Mouse (Mus musculus): ENCODE measurements at regions not wholly inside any gene's neighbourhood (a gene's known extent, or its start where the extent isn't known, plus 50 kb on each side); places are given as distances from the start of the nearest gene placed in this dataset.

DNA sequence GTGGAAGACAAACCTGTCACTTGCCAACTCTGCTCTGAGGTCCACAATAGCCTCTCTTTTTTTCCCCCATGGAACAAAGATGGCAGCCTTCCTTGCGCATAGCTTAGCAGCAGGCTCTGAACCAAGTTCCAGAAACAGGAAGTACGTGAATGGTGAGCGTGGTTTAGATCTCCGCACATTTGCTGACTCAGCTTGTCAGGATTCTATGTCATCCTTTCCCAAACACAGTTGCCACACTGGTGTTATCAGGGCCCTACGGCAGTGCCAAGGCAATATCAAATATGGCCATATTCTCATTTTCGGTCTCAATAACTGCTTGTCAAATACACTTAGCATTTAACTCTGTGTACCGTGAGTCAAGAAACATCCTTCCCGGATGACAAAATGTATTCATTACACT is 161.8 kb upstream of the Irx5 start:
- no peak for TF ChIP-seq SRF (IDR thresholded peaks at IDR 0.05; ENCODE audit: control insufficient read depth, insufficient read length, low read depth)
- no peak for TF ChIP-seq POLR2A (IDR thresholded peaks at IDR 0.05; ENCODE audit: insufficient read length, low read depth)
- TF ChIP-seq POLR2AphosphoS2 (IDR thresholded peaks at IDR 0.05; ENCODE audit: insufficient read length, low read depth) = no peak
- no peak for TF ChIP-seq MAX (IDR thresholded peaks at IDR 0.05; ENCODE audit: low read depth)
- no peak for TF ChIP-seq REST (IDR thresholded peaks at IDR 0.05; ENCODE audit: insufficient read depth, insufficient read length)
- TF ChIP-seq MYOG (IDR thresholded peaks at IDR 0.05; ENCODE audit: control insufficient read depth in 1 of 3, insufficient read depth in 1 of 3, insufficient read length in 2 of 3, low read depth in 2 of 3) = no peak
- no peak for TF ChIP-seq CEBPB (IDR thresholded peaks at IDR 0.05; ENCODE audit: insufficient read depth, poor library complexity, severe bottlenecking)
- TF ChIP-seq TCF12 (IDR thresholded peaks at IDR 0.05; ENCODE audit: insufficient read depth, poor library complexity, severe bottlenecking) = no peak
- no peak for TF ChIP-seq USF1 (IDR thresholded peaks at IDR 0.05; ENCODE audit: low read depth)
- no peak for TF ChIP-seq E2F4 (IDR thresholded peaks at IDR 0.05; ENCODE audit: insufficient read depth)
- TF ChIP-seq MYOD1 (IDR thresholded peaks at IDR 0.05; ENCODE audit: control insufficient read depth in 1 of 3, insufficient read length in 2 of 3, low read depth in 2 of 3) = no peak
- TF ChIP-seq TCF3 (IDR thresholded peaks at IDR 0.05; ENCODE audit: insufficient read length, low read depth) = no peak
